In genomic region chr9:103862493-103862892, GRCm38 (mm10) we compare ENCODE assay signal across 31 mouse cellular contexts.
A peak's percentile ranks its signal among the peaks of the same experiment; 100 is the strongest.
DNase-seq lines count a peak whose midpoint lies in the region; ATAC-seq and TF ChIP-seq lines count a peak whose summit lies in the region.
"Had no signal": no experiment of that assay in that cellular context is flagged by ENCODE, and none has a peak within 500 bp of the region (broad histone marks: within the 10 kb centered on the region; RNA-seq: fewer than 3 reads in every experiment).

No protein-coding gene starts in this region.

- no peak for ATAC-seq in kidney, embryonic 15.5 days (replicated peaks; ENCODE audit: low FRiP score)
- ATAC-seq: inflammation-experienced regulatory T-cells, adult 6 months had no signal

- TF ChIP-seq RAD21 in CH12.LX (IDR thresholded peaks at IDR 0.05; ENCODE audit: low read depth, low read length): no peak

- no peaks in the 10 kb centered on the region for H3K36me3 ChIP-seq in CH12.LX (replicated peaks in 1 of 2; ENCODE audit: control insufficient read depth in 1 of 2, insufficient read depth in 1 of 2, low read length in 1 of 2)
- no peaks in the 10 kb centered on the region for H3K36me3 ChIP-seq in kidney, embryonic 15.5 days
- H3K36me3 ChIP-seq: embryonic facial prominence, embryonic 10.5 days; embryonic facial prominence, embryonic 15.5 days; forebrain, embryonic 12.5 days; hindbrain, embryonic 15.5 days; limb, embryonic 13.5 days; lung, embryonic 15.5 days; midbrain, embryonic 12.5 days; neural tube, embryonic 12.5 days had no signal

- H3K4me3 ChIP-seq in CH12.LX (replicated peaks in 1 of 3; ENCODE audit: low read depth in 2 of 3, low read length in 2 of 3, poor library complexity in 1 of 3): no peak overlapping the region
- no peak overlapping the region for H3K4me3 ChIP-seq in kidney, embryonic 15.5 days (replicated peaks)
- H3K4me3 ChIP-seq: embryonic facial prominence, embryonic 10.5 days; embryonic facial prominence, embryonic 15.5 days; forebrain, embryonic 12.5 days; hindbrain, embryonic 15.5 days; limb, embryonic 13.5 days; lung, embryonic 15.5 days; megakaryocyte, embryonic 14.5 days; midbrain, embryonic 12.5 days; myocyte; neural tube, embryonic 12.5 days had no signal

- no peaks in the 10 kb centered on the region; the same call in 1 of the 2 replicates for H3K79me2 ChIP-seq in CH12.LX (replicated peaks; ENCODE audit: control insufficient read depth, extremely low read depth, insufficient read depth, poor library complexity, severe bottlenecking)

- TF ChIP-seq EP300 in CH12.LX (IDR thresholded peaks at IDR 0.05; ENCODE audit: low read length): no peak

- H3K4me2 ChIP-seq in CH12.LX (ENCODE audit: insufficient read depth, low read depth, poor library complexity, severe bottlenecking): no peak overlapping the region
- H3K4me2 ChIP-seq in kidney, embryonic 15.5 days: no peak overlapping the region
- H3K4me2 ChIP-seq: embryonic facial prominence, embryonic 15.5 days; forebrain, embryonic 12.5 days; heart, embryonic 11.5 days; hindbrain, embryonic 15.5 days; limb, embryonic 13.5 days; liver, embryonic 11.5 days; lung, embryonic 15.5 days; midbrain, embryonic 12.5 days; neural tube, embryonic 12.5 days had no signal

- H3K4me1 ChIP-seq in CH12.LX (ENCODE audit: control insufficient read depth in 1 of 2, insufficient read depth in 2 of 2): no peaks in the 10 kb centered on the region
- no peaks in the 10 kb centered on the region for H3K4me1 ChIP-seq in kidney, embryonic 15.5 days
- H3K4me1 ChIP-seq: embryonic facial prominence, embryonic 15.5 days; forebrain, embryonic 12.5 days; hindbrain, embryonic 15.5 days; limb, embryonic 13.5 days; lung, embryonic 15.5 days; megakaryocyte, embryonic 14.5 days; midbrain, embryonic 12.5 days; neural tube, embryonic 12.5 days had no signal

- intact Hi-C loops in left cerebral cortex, postnatal 14 days (cut with DNase I): no loop called here
- intact Hi-C loops in left cerebral cortex, postnatal 10 days (cut with DNase I): no loop called here
- intact Hi-C loops in left cerebral cortex, postnatal 36 days (cut with DNase I): no loop called here

- no peaks in the 10 kb centered on the region for H3K9me3 ChIP-seq in CH12.LX (replicated peaks; ENCODE audit: low read length)
- H3K9me3 ChIP-seq in kidney, embryonic 15.5 days (replicated peaks): no peaks in the 10 kb centered on the region
- H3K9me3 ChIP-seq: embryonic facial prominence, embryonic 10.5 days; embryonic facial prominence, embryonic 15.5 days; forebrain, embryonic 12.5 days; hindbrain, embryonic 15.5 days; limb, embryonic 13.5 days; lung, embryonic 15.5 days; midbrain, embryonic 12.5 days; neural tube, embryonic 12.5 days had no signal

- TF ChIP-seq POLR2A in CH12.LX (IDR thresholded peaks at IDR 0.05; ENCODE audit: low read depth, low read length): no peak

- no peak overlapping the region for H3K27ac ChIP-seq in CH12.LX (ENCODE audit: insufficient read depth, low read depth)
- no peak overlapping the region for H3K27ac ChIP-seq in kidney, embryonic 15.5 days
- H3K27ac ChIP-seq: embryonic facial prominence, embryonic 10.5 days; embryonic facial prominence, embryonic 15.5 days; forebrain, embryonic 12.5 days; hindbrain, embryonic 15.5 days; limb, embryonic 13.5 days; midbrain, embryonic 12.5 days; neural tube, embryonic 12.5 days; stomach, postnatal 0 days had no signal

- DNase-seq in frontal cortex, postnatal 36 days (ENCODE audit: low spot score in 2 of 2): peak; percentile 39 to 41
- no peak for DNase-seq in frontal cortex, postnatal 14 days (ENCODE audit: low spot score in 2 of 2)
- DNase-seq in left cerebral cortex, postnatal 14 days (ENCODE audit: low spot score in 2 of 2): peak; percentile 22 to 41
- DNase-seq in left cerebral cortex, postnatal 10 days (ENCODE audit: extremely low spot score in 1 of 2, low spot score in 2 of 2): no peak
- DNase-seq in CH12.LX (ENCODE audit: extremely low read depth): no peak
- DNase-seq in left cerebral cortex, postnatal 36 days (ENCODE audit: low spot score in 2 of 2): peak; percentile 21 to 32
- DNase-seq: adrenal gland, adult 2 months; adrenal gland, postnatal 36 days; cerebellum, adult 8-10 months; cerebellum, postnatal 25 days; gastrocnemius, postnatal 10 days; kidney, adult 11 months; kidney, postnatal 25 days; lung, postnatal 4 days; thymus, adult 2 months; thymus, postnatal 36 days had no signal

- WGBS in kidney, embryonic 15.5 days: 88% methylated on average over 7 of the region's 7 CpGs

- in situ Hi-C loops in CH12.LX (cut with MboI; ENCODE audit: low pct_ligation_motif_present, low pct_unique_long_range_greater_than_20kb, low sequenced_read_pairs): no loop called here

- H3K9ac ChIP-seq in CH12.LX (ENCODE audit: insufficient read depth, low read depth): no peak overlapping the region
- H3K9ac ChIP-seq in kidney, embryonic 15.5 days: no peak overlapping the region
- H3K9ac ChIP-seq: embryonic facial prominence, embryonic 15.5 days; forebrain, embryonic 12.5 days; hindbrain, embryonic 15.5 days; limb, embryonic 13.5 days; lung, embryonic 15.5 days; midbrain, embryonic 12.5 days; neural tube, embryonic 12.5 days had no signal

- dilution Hi-C loops in CH12.LX (cut with MboI; ENCODE audit: extremely low pct_ligation_motif_present, extremely low pct_unique_long_range_greater_than_20kb, low sequenced_read_pairs): no loop called here

- TF ChIP-seq CTCF in CH12.LX (conservative IDR thresholded peaks at IDR 0.05 in 1 of 2, IDR thresholded peaks at IDR 0.05 in 1 of 2; ENCODE audit: low read depth in 2 of 2, low read length in 2 of 2): no peak

- peaks cover 12% of the 10 kb centered on the region for H3K27me3 ChIP-seq in CH12.LX (replicated peaks)
- no peaks in the 10 kb centered on the region for H3K27me3 ChIP-seq in kidney, embryonic 15.5 days
- H3K27me3 ChIP-seq: embryonic facial prominence, embryonic 15.5 days; forebrain, embryonic 12.5 days; hindbrain, embryonic 15.5 days; limb, embryonic 13.5 days; lung, embryonic 15.5 days; megakaryocyte, embryonic 14.5 days; midbrain, embryonic 12.5 days; neural tube, embryonic 12.5 days had no signal

TF ChIP-seq in CH12.LX, 34 proteins besides CTCF, POLR2A, EP300 and RAD21:
- TF ChIP-seq BHLHE40 (IDR thresholded peaks at IDR 0.05; ENCODE audit: low read depth, low read length): peak; percentile 13; the same call in 1 of the 2 replicates
- no peak for TF ChIP-seq PAX5 (IDR thresholded peaks at IDR 0.05; ENCODE audit: low read length)

Comparison
In these comparisons a context has a peak if more than half of its experiments do, and no peak if none do; other contexts are left out.
1. DNase-seq: peak in frontal cortex, postnatal 36 days (2 of 2), left cerebral cortex, postnatal 14 days (2 of 2) and left cerebral cortex, postnatal 36 days (2 of 2); none in frontal cortex, postnatal 14 days (0 of 2), left cerebral cortex, postnatal 10 days (0 of 2) and CH12.LX (single experiment).